Mouse (Mus musculus) C2C12 (cell line): ENCODE measurements around the gene Dscam.

ENCODE experiments used
- CEBPB ChIP-seq: IDR thresholded peaks from one replicate; pipeline ENCODE4 v1.6.1; 2011; ENCODE audit warnings: low read depth, mild to moderate bottlenecking, control low read depth, moderate library complexity
- CTCF ChIP-seq: IDR thresholded peaks from one replicate; pipeline ENCODE4 v1.5.1; 2011; ENCODE audit not compliant: control insufficient read depth, insufficient read depth, insufficient read length
- FOSL1 ChIP-seq: IDR thresholded peaks from one replicate; pipeline ENCODE4 v1.8.0; 2011; ENCODE audit warnings: mild to moderate bottlenecking, low read length; ENCODE audit not compliant: poor library complexity, insufficient read depth, severe bottlenecking

- TF ChIP-seq FOSL1 (no peak), CTCF (no peak), CEBPB (no peak)
These were observed 412.2 kb downstream of the Dscam start for GRCm38 (mm10) chr16:96758381-96758780.
